Mouse (Mus musculus) forebrain, embryonic 14.5 days (tissue): ENCODE data around the gene Rasgef1b. TPM values are rescaled to one million over a fixed set of nuclear protein-coding genes. Genes with fewer than 3 reads are reported as not detected.

ENCODE experiments used
- ATAC-seq: fragments of 200-750 bp; cut with Nextera tagmentation; 2 replicates; pipeline ENCODE4 v1.8.0; 2017; ENCODE audit warnings: mild to moderate bottlenecking, moderate library complexity
- DNase-seq: peaks from one replicate; pipeline ENCODE4 v3.0.0-alpha.2; 2015; ENCODE audit warnings: low spot score
- H3K27ac ChIP-seq: fragments of 300-500 bp; sonication (generic); 2 replicates; pipeline ENCODE4 v1.5.1; 2014; ENCODE audit warnings: low read depth, mild to moderate bottlenecking, control low read depth, low read length, moderate library complexity
- H3K27me3 ChIP-seq: fragments of 300-500 bp; sonication (generic); replicated peaks from 2 replicates; pipeline ENCODE4 v1.6.1; 2014; ENCODE audit warnings: low read length, control low read depth, mixed read lengths; ENCODE audit not compliant: control insufficient read depth, insufficient read depth
- H3K36me3 ChIP-seq: fragments of 300-500 bp; sonication (generic); 2 replicates; pipeline ENCODE4 v1.6.1; 2014; ENCODE audit warnings: low read length, control low read depth; ENCODE audit not compliant: control insufficient read depth, insufficient read depth
- H3K4me1 ChIP-seq: fragments of 300-500 bp; sonication (generic); 2 replicates; pipeline ENCODE4 v1.6.1; 2014; ENCODE audit warnings: antibody characterized with exemption, low read length, control low read depth; ENCODE audit not compliant: control insufficient read depth, insufficient read depth
- H3K4me2 ChIP-seq: fragments of 300-500 bp; sonication (generic); 2 replicates; pipeline ENCODE4 v1.6.1; 2014; ENCODE audit warnings: mild to moderate bottlenecking, control low read depth, low read length
- H3K4me3 ChIP-seq: fragments of 300-500 bp; sonication (generic); 2 replicates; pipeline ENCODE4 v1.5.1; 2014; ENCODE audit warnings: low read depth, low read length, control low read depth
- H3K9ac ChIP-seq: fragments of 300-500 bp; sonication (generic); 2 replicates; pipeline ENCODE4 v1.6.1; 2014; ENCODE audit warnings: mild to moderate bottlenecking, low read length, control low read depth, moderate library complexity
- H3K9me3 ChIP-seq: fragments of 300-500 bp; sonication (generic); replicated peaks from 2 replicates; pipeline ENCODE4 v1.6.1; 2016; ENCODE audit warnings: low read length, control low read depth, mixed read lengths; ENCODE audit not compliant: control insufficient read depth
- WGBS: fragments of 180-500 bp; shearing (Covaris S2); extraction: QIAGEN DNeasy Blood & Tissue Kit; methylation state at CpG from one replicate; pipeline ENCODE4 v1.1.7; 2014; 5-methylcytosine and 5-hydroxymethylcytosine counted together
- polyA plus RNA-seq: library from polyadenylated mRNA; unstranded; fragments of >200 nt; fragmentation: Nextera tagmentation; extraction: Ambion mirVana; gene quantifications from 2 replicates; pipeline ENCODE4 v1.2.1, GENCODE M21; 2014

Gene Rasgef1b
- polyA plus RNA-seq, 1 experiment from 2014 or later: 97.5 TPM

GRCm38 (mm10) chr5:99687894-99688293, 41.0 kb downstream of the Rasgef1b start:
- no peaks in the 10 kb centered on the region for H3K36me3 ChIP-seq
- H3K27ac ChIP-seq: no peak overlapping the region; the same call in 1 of the 2 replicates
- ATAC-seq (no peak), DNase-seq (peak; percentile 24)
- no peak overlapping the region for H3K4me3 ChIP-seq
- H3K27me3 ChIP-seq: no peaks in the 10 kb centered on the region
- H3K4me2 ChIP-seq: no peak overlapping the region
- peaks cover 5% of the 10 kb centered on the region for H3K4me1 ChIP-seq
- 1% methylated on average over 6 of the region's 6 CpGs for WGBS
- H3K9me3 ChIP-seq: no peaks in the 10 kb centered on the region
- no peak overlapping the region for H3K9ac ChIP-seq

GRCm38 (mm10) chr5:99684023-99684422, 44.8 kb downstream of the Rasgef1b start:
- H3K4me1 ChIP-seq: peaks cover 5% of the 10 kb centered on the region
- no peaks in the 10 kb centered on the region for H3K9me3 ChIP-seq
- no peaks in the 10 kb centered on the region for H3K36me3 ChIP-seq
- ATAC-seq (no peak), DNase-seq (no peak)
- H3K4me2 ChIP-seq: no peak overlapping the region
- no peak overlapping the region for H3K4me3 ChIP-seq
- H3K27me3 ChIP-seq: no peaks in the 10 kb centered on the region
- H3K27ac ChIP-seq: no peak overlapping the region
- WGBS: 29% methylated on average over 2 of the region's 2 CpGs
- H3K9ac ChIP-seq: no peak overlapping the region

- WGBS: 80% methylated on average over 9 of the region's 9 CpGs
- no peaks in the 10 kb centered on the region for H3K4me1 ChIP-seq
- no peaks in the 10 kb centered on the region for H3K27me3 ChIP-seq
- no peak overlapping the region for H3K4me3 ChIP-seq
- no peak overlapping the region for H3K27ac ChIP-seq
- H3K9me3 ChIP-seq: no peaks in the 10 kb centered on the region
- no peak for DNase-seq
- no peak overlapping the region for H3K4me2 ChIP-seq
- no peaks in the 10 kb centered on the region for H3K36me3 ChIP-seq
- no peak for ATAC-seq
- no peak overlapping the region for H3K9ac ChIP-seq
These were observed 58.8 kb downstream of the Rasgef1b start for GRCm38 (mm10) chr5:99669971-99670571.

- Histone ChIP-seq H3K4me2 (no peak overlapping the region), H3K36me3 (no peaks in the 10 kb centered on the region), H3K27ac (no peak overlapping the region), H3K9ac (no peak overlapping the region), H3K4me1 (peaks cover 4% of the 10 kb centered on the region), H3K27me3 (no peaks in the 10 kb centered on the region), H3K9me3 (no peaks in the 10 kb centered on the region), H3K4me3 (no peak overlapping the region)
- DNase-seq (no peak), ATAC-seq (no peak)
- WGBS: 61% methylated on average over 5 of the region's 5 CpGs
These were observed 72.8 kb downstream of the Rasgef1b start for GRCm38 (mm10) chr5:99656024-99656423.

- Histone ChIP-seq H3K4me2 (no peak overlapping the region), H3K27ac (no peak overlapping the region), H3K36me3 (no peaks in the 10 kb centered on the region), H3K9me3 (no peaks in the 10 kb centered on the region), H3K4me1 (peaks cover 4% of the 10 kb centered on the region), H3K27me3 (no peaks in the 10 kb centered on the region), H3K9ac (no peak overlapping the region), H3K4me3 (no peak overlapping the region)
- WGBS: 70% methylated on average over 10 of the region's 10 CpGs
- DNase-seq (no peak), ATAC-seq (no peak)
These were observed 75.9 kb downstream of the Rasgef1b start for GRCm38 (mm10) chr5:99652931-99653330.

- H3K4me3 ChIP-seq: no peak overlapping the region
- no peak for ATAC-seq
- DNase-seq: no peak
- no peaks in the 10 kb centered on the region for H3K36me3 ChIP-seq
- 88% methylated on average over 6 of the region's 6 CpGs for WGBS
- no peaks in the 10 kb centered on the region for H3K4me1 ChIP-seq
- H3K9me3 ChIP-seq: no peaks in the 10 kb centered on the region
- H3K27ac ChIP-seq: no peak overlapping the region
- no peaks in the 10 kb centered on the region for H3K27me3 ChIP-seq
- no peak overlapping the region for H3K9ac ChIP-seq
- no peak overlapping the region for H3K4me2 ChIP-seq
These were observed 87.5 kb downstream of the Rasgef1b start for GRCm38 (mm10) chr5:99641407-99641806.

GRCm38 (mm10) chr5:99636575-99636974, 92.3 kb downstream of the Rasgef1b start:
- ATAC-seq: no peak

GRCm38 (mm10) chr5:99634010-99634541, 94.8 kb downstream of the Rasgef1b start:
- H3K9me3 ChIP-seq: no peaks in the 10 kb centered on the region
- H3K36me3 ChIP-seq: no peaks in the 10 kb centered on the region
- 80% methylated on average over 8 of the region's 8 CpGs for WGBS
- H3K4me3 ChIP-seq: no peak overlapping the region
- DNase-seq: no peak
- no peak overlapping the region for H3K27ac ChIP-seq
- H3K4me2 ChIP-seq: no peak overlapping the region
- no peak overlapping the region for H3K9ac ChIP-seq
- H3K4me1 ChIP-seq: no peaks in the 10 kb centered on the region
- no peaks in the 10 kb centered on the region for H3K27me3 ChIP-seq
- no peak for ATAC-seq

More at GRCm38 (mm10) chr5:99636575-99636974, 92.3 kb downstream of the Rasgef1b start:
- Histone ChIP-seq H3K27me3 (no peaks in the 10 kb centered on the region), H3K4me3 (no peak overlapping the region), H3K4me1 (no peaks in the 10 kb centered on the region), H3K27ac (no peak overlapping the region), H3K36me3 (no peaks in the 10 kb centered on the region), H3K9ac (no peak overlapping the region), H3K9me3 (no peaks in the 10 kb centered on the region), H3K4me2 (no peak overlapping the region)
- WGBS: 44% methylated on average over 7 of the region's 7 CpGs
- no peak for DNase-seq

GRCm38 (mm10) chr5:99633548-99633947, 95.3 kb downstream of the Rasgef1b start:
- H3K27me3 ChIP-seq: no peaks in the 10 kb centered on the region
- no peaks in the 10 kb centered on the region for H3K36me3 ChIP-seq
- no peak overlapping the region for H3K9ac ChIP-seq
- H3K9me3 ChIP-seq: no peaks in the 10 kb centered on the region
- H3K27ac ChIP-seq: no peak overlapping the region
- no peak overlapping the region for H3K4me2 ChIP-seq
- H3K4me1 ChIP-seq: no peaks in the 10 kb centered on the region
- 95% methylated on average over 1 of the region's 1 CpGs for WGBS
- no peak for DNase-seq
- no peak for ATAC-seq
- no peak overlapping the region for H3K4me3 ChIP-seq
